Mouse (Mus musculus) MEL (cell line): Measurements from ENCODE around the gene Phf21a.

Experiments
- BHLHE40 ChIP-seq: IDR thresholded peaks from 2 replicates; pipeline ENCODE4 v1.6.1; 2012; ENCODE audit warnings: low read depth, mild to moderate bottlenecking, inconsistent platforms, low read length, improper control_type of control experiment, borderline replicate concordance
- CTCF ChIP-seq, 3 experiments: IDR thresholded peaks in 2 of 3; conservative IDR thresholded peaks in 1 of 3; 2 replicates each; pipeline ENCODE4 v1.5.1; 2011 to 2012; ENCODE audit warnings: low read length in 3 of 3, low read depth in 2 of 3, mild to moderate bottlenecking in 2 of 3, improper control_type of control experiment in 1 of 3, inconsistent platforms in 1 of 3, mixed read lengths in 1 of 3, moderate library complexity in 1 of 3; ENCODE audit not compliant: control insufficient read depth in 1 of 3, insufficient read depth in 1 of 3, poor library complexity in 1 of 3, severe bottlenecking in 1 of 3
- EP300 ChIP-seq, 2 experiments: IDR thresholded peaks; 2 replicates each; pipeline ENCODE4 v1.6.1; 2011; ENCODE audit warnings: improper control_type of control experiment in 2 of 2, low read length in 2 of 2, low read depth in 1 of 2, mild to moderate bottlenecking in 1 of 2
- MAX ChIP-seq: IDR thresholded peaks from 2 replicates; pipeline ENCODE4 v1.6.1; 2011; ENCODE audit warnings: low read length, improper control_type of control experiment
- MYC ChIP-seq: IDR thresholded peaks from 2 replicates; pipeline ENCODE4 v1.6.1; 2011; ENCODE audit warnings: low read depth, mild to moderate bottlenecking, low read length, improper control_type of control experiment, moderate library complexity
- POLR2A ChIP-seq, 2 experiments: IDR thresholded peaks; 2 replicates each; pipeline ENCODE4 v1.6.1; 2011 to 2012; ENCODE audit warnings: low read length in 2 of 2, mild to moderate bottlenecking in 2 of 2, control low read depth in 1 of 2, improper control_type of control experiment in 1 of 2, low read depth in 1 of 2, moderate library complexity in 1 of 2; ENCODE audit not compliant: control insufficient read depth in 1 of 2, insufficient read depth in 1 of 2, poor library complexity in 1 of 2
- POLR2AphosphoS2 ChIP-seq: IDR thresholded peaks from 2 replicates; pipeline ENCODE4 v1.6.1; 2011; ENCODE audit warnings: low read length, improper control_type of control experiment
- TAL1 ChIP-seq: IDR thresholded peaks from 2 replicates; pipeline ENCODE4 v1.6.1; 2012; ENCODE audit warnings: mild to moderate bottlenecking, inconsistent platforms, low read length, moderate library complexity, mixed read lengths
- TBP ChIP-seq: IDR thresholded peaks from 2 replicates; pipeline ENCODE4 v1.8.0; 2011; ENCODE audit warnings: low read depth, low read length, improper control_type of control experiment

DNA sequence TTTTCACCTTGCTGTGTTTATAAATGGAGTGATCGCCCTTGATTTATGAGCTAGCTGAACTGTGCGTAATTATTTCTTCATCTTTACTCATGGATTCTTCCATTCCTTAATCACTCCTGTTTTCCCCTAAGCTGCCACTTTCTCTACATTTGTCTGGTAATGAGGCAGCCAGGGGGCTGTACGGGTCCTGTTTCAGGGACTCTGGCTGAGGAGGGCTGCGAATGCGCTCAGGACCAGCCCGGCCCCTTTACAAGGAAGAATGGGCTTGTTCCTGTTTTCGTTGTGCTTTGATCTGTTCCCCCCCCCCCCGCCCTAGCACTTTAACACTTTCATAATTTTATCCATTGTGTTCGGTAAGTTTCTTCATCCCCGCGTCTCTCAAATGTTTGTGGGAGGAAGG lies 48.2 kb downstream of the Phf21a start:
- TF ChIP-seq TAL1 (no peak), BHLHE40 (no peak), EP300 (IDR thresholded peaks at IDR 0.05; ENCODE audit: low read depth in 1 of 2, low read length in 2 of 2) (no peak), POLR2A (IDR thresholded peaks at IDR 0.05; ENCODE audit: control insufficient read depth in 1 of 2, insufficient read depth in 1 of 2, low read depth in 1 of 2, low read length in 2 of 2, poor library complexity in 1 of 2) (no peak), CTCF (IDR thresholded peaks at IDR 0.05 in 2 of 3, conservative IDR thresholded peaks at IDR 0.05 in 1 of 3; ENCODE audit: control insufficient read depth in 1 of 3, insufficient read depth in 1 of 3, low read depth in 2 of 3, low read length in 3 of 3, poor library complexity in 1 of 3, severe bottlenecking in 1 of 3) (no peak), MYC (no peak), MAX (no peak), POLR2AphosphoS2 (no peak), TBP (no peak)
